Mouse (Mus musculus) skeletal muscle tissue, postnatal 0 days (tissue): ENCODE results near the gene Orai2. TPM values are rescaled to one million over a fixed set of nuclear protein-coding genes. Genes with fewer than 3 reads are reported as not detected.

Experiments used
- microRNA-seq, 2 experiments: library from miRNA; unstranded; fragments of <30 nt; microRNA quantifications; one replicate each; pipeline ENCODE4; 2016
- polyA plus RNA-seq: library from polyadenylated mRNA; unstranded; fragments of >200 nt; fragmentation: Nextera tagmentation; extraction: Ambion mirVana; gene quantifications from 2 replicates; pipeline ENCODE4 v1.2.1, GENCODE M21; 2015

The Orai2 gene
- polyA plus RNA-seq, result 5.5 and 7.7 TPM in 2 replicates

GRCm38 (mm10) chr5:136170512-136171362 lies at the start of gene Orai2:
Orai2 (minus strand) TSS chr5:136170713.

DNA sequence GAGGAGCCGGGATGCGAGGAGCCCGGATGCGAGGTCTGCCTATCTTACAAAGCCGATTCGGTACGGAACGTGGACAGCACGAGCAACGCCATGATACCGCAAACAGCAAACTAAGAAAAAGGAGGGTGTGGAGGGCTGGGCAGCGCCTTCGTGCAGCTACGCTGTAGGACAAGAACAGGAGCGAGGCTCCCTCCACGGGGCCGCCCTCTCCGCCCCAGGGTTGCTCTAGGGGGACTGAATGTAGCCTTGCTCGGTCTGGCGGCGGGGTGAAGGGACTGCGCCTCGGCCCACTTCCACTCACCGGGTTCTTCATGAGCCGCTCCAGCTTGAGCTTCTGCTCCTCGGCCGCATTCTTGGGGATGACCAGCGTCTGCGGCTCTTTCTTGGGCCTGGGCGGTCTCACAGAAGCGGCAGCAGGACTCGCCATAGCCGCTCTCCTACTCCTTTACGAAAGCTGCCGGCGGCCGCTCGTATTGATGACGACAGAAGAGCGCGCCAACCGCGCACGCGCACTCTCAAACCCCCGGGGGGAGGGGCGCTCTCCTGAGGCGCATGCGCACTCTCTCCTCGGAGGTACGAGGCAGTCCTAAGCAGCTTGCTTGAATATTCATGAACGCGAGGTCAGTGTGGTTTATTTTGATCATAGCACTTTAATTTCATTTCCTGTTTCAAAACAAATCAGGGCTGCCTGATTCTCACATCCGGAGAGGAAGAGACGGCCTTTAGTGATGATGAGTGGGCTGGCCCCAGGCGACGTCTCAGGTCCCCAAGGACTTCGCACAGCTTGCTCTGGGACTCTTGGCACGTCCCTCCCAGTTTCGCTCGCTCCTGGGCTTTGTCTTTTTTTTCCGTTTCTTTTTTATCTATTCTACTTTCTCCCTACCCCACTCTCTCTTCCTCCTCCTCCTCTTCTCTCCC lies 28.2 kb upstream of the Orai2 start, which contains the start of gene Prkrip1:
Prkrip1 (minus strand) TSS at position 490 of the 918 bp plus-strand sequence.

DNA sequence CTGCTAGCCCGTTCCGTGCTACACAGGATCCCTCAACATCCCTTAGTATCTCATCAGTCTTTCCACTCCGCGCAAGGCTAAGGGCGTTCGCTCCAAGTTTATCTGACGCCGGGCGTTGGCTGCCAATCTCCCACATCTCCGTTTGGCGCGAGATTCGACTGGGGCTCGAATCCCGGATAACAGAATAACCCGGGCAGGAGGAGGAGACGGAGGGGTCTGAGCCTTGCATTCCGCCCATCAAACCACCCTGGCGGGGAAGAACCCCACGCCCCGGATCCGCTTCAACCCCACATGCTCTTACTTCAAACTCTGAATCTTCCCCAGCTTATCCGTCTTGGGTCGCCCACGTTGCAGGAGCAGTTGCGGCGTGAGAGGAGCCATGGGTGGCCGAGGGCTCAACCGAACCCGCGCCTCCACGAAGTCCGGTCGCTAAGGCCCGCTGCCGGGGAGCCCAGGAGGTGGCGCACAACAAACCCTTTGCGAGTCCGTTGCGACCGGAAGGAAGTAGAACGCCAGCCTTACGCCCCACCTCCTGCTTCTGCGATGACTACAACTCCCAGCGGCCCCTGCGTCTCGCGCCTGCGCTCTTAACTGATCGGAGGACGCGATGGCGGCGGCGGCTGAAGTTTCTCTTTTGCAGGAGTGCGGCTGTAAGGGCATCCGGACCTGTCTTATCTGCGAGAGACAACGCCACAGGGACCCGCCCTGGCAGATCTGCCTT lies 34.8 kb downstream of the Orai2 start, which contains the start of the genes Lrwd1 and Alkbh4:
Lrwd1 (minus strand) TSS at position 504 of the 721 bp plus-strand sequence.
Alkbh4 (plus strand) TSS at position 576 of the 721 bp plus-strand sequence.

DNA sequence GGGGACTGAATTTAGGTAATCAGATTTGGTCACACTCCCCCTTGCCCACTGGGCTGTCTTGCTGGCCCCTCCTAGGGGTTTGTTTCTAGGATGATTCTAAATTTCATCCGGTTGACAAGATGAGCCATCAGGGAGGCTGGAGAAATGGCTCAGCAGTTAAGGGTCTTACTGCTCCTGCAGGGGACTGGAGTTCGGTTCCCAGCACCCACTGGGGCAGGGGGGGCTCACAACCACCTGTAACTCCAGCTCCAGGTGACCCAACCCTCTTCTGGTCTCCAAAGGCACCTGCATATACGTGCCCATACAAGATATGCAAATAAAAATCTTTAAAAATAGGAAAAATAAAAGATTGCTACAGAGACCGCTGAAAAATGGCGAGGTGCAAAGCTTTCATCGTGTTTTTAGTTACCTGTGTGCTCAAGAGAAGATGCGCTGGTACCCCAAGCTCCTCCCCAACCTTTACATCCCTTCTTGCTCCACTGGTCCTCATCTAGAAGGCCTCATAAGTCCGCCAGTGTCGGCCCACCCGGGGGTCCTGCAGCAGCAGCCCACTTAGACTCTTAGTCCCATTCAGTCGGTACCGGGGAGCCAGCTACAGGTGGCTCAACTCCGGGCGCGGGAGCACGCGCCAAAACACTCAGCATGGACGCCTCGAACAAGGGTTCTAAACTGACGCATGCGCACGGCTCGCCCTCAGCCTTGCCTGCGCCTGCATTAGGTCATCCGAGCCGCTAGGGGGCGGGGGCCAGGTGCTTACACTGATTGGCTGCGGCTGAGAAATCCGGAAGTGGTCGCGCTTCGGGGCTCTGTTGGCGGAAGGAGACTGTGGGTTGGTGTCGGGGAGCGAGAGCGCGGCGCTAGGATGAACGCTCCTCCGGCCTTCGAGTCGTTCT lies 54.4 kb downstream of the Orai2 start, which contains the start of gene Polr2j:
Polr2j (plus strand) TSS at position 741 of the 893 bp plus-strand sequence.

Small RNA genes lying within 50 kb of the gene (microRNA-seq; reads per million reads assigned to microRNA genes)
- 0.21 to 0.51 reads per million in 2 experiments for gene Mir7035

Other genes with a start within 250 kb of the Orai2 start
- gene Ywhag, start 236.1 kb downstream of the Orai2 start, polyA plus RNA-seq, result 196 and 198 TPM in 2 replicates
- 1.9 and 2.0 TPM in 2 replicates for gene Ssc4d, start 196.2 kb downstream of the Orai2 start, polyA plus RNA-seq
- 0.18 TPM in 1 of 2 replicates, not detected in the other for gene Zp3, start 190.6 kb downstream of the Orai2 start, polyA plus RNA-seq
- gene Dtx2, start 175.9 kb downstream of the Orai2 start, polyA plus RNA-seq, result 14.3 and 18.6 TPM in 2 replicates
- 0.18 TPM in 1 of 2 replicates, not detected in the other for gene Upk3b, start 132.2 kb downstream of the Orai2 start, polyA plus RNA-seq
- gene Upk3bl, start 116.2 kb downstream of the Orai2 start, polyA plus RNA-seq, result 0.17 and 0.19 TPM in 2 replicates
- gene Rasa4, start 86.8 kb downstream of the Orai2 start, polyA plus RNA-seq, result 3.7 and 4.8 TPM in 2 replicates
- gene Polr2j, start 54.1 kb downstream of the Orai2 start, polyA plus RNA-seq, result 149 and 156 TPM in 2 replicates
- gene Lrwd1, start 34.6 kb downstream of the Orai2 start, polyA plus RNA-seq, result 10.9 and 11.0 TPM in 2 replicates
- gene Alkbh4, start 34.6 kb downstream of the Orai2 start, polyA plus RNA-seq, result 9.3 and 9.4 TPM in 2 replicates
- 36.6 and 43.1 TPM in 2 replicates for gene Prkrip1, start 28.2 kb upstream of the Orai2 start, polyA plus RNA-seq
- gene Sh2b2, start 75.8 kb upstream of the Orai2 start, polyA plus RNA-seq, result 8.7 and 14.3 TPM in 2 replicates